Mouse (Mus musculus): Measurements from ENCODE around the gene Kdm2b. TPM values are rescaled to one million over a fixed set of nuclear protein-coding genes. Genes with fewer than 3 reads are reported as not detected.

Kdm2b gene
- polyA plus RNA-seq, 1 experiment: 50.9 TPM

DNA sequence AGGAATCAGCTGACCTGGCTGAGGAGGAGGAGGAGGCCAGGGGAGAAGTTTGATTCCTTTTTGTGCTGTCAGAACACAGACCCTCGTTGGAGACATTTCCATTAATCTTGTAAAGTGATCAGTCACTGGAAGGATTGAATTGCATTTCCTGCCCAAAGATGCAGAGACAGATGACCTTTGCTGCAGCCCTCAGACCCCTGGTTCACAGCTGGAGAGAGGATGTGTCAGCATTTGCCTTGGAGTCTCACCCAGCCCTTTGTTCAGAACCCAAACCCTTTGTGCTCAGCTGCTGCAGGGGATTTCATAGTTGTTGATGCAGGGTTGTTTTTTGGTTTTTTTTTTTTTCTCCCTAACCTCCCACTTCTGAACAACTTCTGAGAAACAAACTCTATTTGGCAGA lies 5.3 kb upstream of the Kdm2b start:
- no peaks in the 10 kb centered on the region for H3K36me3 ChIP-seq (ENCODE audit: control insufficient read depth, insufficient read depth, low read length)
- H3K4me1 ChIP-seq (ENCODE audit: control insufficient read depth, insufficient read depth, low read length): peaks cover 8% of the 10 kb centered on the region
- no peak overlapping the region for H3K4me3 ChIP-seq (ENCODE audit: control insufficient read depth, low read depth, low read length)
- TF ChIP-seq POLR2A (IDR thresholded peaks at IDR 0.05; ENCODE audit: control insufficient read depth, low read depth, low read length) (no peak), CTCF (IDR thresholded peaks at IDR 0.05; ENCODE audit: control insufficient read depth, insufficient read depth, insufficient replicate concordance, low read depth, low read length) (no peak)
- no peaks in the 10 kb centered on the region for H3K27me3 ChIP-seq (ENCODE audit: control insufficient read depth, insufficient read depth, low read length)
- H3K27ac ChIP-seq (ENCODE audit: control insufficient read depth, insufficient read depth, low read depth, low read length): no peak overlapping the region

DNA sequence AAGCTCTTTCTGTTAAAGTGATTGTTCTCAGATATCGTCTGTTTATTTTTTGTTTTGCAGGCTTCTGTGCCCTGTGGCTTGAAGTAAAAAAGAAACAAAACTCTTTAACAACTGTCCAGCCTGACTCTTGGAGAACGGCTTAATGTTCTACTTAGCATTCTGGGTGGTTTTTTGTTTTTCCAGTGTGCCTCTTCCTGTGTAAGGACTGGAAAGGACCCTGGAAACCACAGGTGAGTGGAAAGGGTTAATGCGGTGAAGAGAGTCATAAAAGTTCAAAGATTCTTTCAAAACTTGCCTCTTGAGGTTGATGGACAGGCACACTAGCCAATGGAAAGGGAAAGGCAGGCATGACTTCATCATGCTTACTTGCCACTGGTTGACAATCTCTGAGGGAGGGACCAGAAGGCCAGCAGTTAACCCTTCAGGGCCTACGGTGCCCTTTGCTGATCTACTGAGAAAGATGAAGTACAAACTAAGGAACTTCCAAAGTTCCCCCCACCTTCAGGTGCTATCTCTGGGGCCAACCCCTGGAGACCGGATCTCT lies 4.8 kb upstream of the Kdm2b start:
- H3K4me1 ChIP-seq (ENCODE audit: control insufficient read depth, insufficient read depth, low read length): peaks cover 8% of the 10 kb centered on the region
- no peak overlapping the region for H3K27ac ChIP-seq (ENCODE audit: control insufficient read depth, insufficient read depth, low read depth, low read length)
- no peak for TF ChIP-seq POLR2A (IDR thresholded peaks at IDR 0.05; ENCODE audit: control insufficient read depth, low read depth, low read length)
- H3K27me3 ChIP-seq (ENCODE audit: control insufficient read depth, insufficient read depth, low read length): no peaks in the 10 kb centered on the region
- H3K4me3 ChIP-seq (ENCODE audit: control insufficient read depth, low read depth, low read length): no peak overlapping the region
- no peaks in the 10 kb centered on the region for H3K36me3 ChIP-seq (ENCODE audit: control insufficient read depth, insufficient read depth, low read length)

DNA sequence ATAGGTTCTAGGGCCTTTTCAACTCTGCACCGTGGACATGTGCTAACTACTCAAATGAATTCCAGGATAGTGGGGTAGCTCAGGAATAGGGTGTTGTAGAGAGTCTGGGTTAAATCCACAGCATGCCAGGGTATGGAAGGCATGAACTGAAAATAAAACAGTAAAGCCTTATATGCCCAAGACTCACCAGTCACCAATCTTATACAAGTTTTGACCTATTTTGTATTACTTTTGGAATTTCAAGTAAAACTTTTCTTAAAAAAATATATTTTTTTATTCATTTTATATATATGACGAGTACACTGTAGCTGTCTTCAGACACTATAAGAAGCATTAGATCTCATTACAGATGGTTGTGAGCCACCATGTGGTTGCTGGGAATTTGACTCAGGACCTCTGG lies 4.2 kb upstream of the Kdm2b start:
- H3K36me3 ChIP-seq (ENCODE audit: control insufficient read depth, insufficient read depth, low read length): no peaks in the 10 kb centered on the region
- no peaks in the 10 kb centered on the region for H3K27me3 ChIP-seq (ENCODE audit: control insufficient read depth, insufficient read depth, low read length)
- TF ChIP-seq CTCF (IDR thresholded peaks at IDR 0.05; ENCODE audit: control insufficient read depth, insufficient read depth, insufficient replicate concordance, low read depth, low read length): no peak
- no peak for TF ChIP-seq POLR2A (IDR thresholded peaks at IDR 0.05; ENCODE audit: control insufficient read depth, low read depth, low read length)
- peaks cover 6% of the 10 kb centered on the region for H3K4me1 ChIP-seq (ENCODE audit: control insufficient read depth, insufficient read depth, low read length)
- no peak overlapping the region for H3K27ac ChIP-seq (ENCODE audit: control insufficient read depth, insufficient read depth, low read depth, low read length)
- H3K4me3 ChIP-seq (ENCODE audit: control insufficient read depth, low read depth, low read length): no peak overlapping the region

DNA sequence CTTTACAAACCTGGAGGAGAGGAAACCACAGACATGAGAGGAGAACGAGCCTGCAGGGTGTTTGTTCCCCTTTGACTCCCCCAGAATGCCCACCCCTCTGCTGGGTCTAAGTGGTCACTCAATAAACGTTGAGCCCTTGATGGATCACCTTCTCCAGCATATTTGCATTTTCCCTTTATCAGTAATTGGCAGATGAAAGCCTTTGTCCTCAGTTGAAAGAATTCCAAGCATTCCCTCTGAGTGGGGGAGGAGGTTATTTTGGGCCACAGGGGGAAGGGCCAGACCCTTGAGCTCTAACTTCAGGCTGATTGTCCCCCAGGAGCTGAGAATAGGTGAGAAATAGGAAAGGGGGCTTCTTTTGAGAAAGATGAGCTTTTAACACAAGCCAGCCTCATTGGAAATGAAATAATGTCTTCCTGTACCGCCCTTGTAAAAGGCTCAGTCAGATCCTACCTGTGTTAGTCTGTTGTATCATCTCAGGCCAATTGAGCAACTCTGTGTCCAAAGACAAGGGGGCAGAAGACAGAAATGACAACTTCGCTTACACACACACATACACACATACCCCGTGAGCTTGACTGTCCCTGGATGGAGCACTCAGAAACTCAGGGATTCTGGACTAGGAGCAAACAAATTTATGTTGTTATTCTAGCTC lies 1.9 kb upstream of the Kdm2b start:
- no peak overlapping the region for H3K27ac ChIP-seq (ENCODE audit: control insufficient read depth, insufficient read depth, low read depth, low read length)
- TF ChIP-seq CTCF (IDR thresholded peaks at IDR 0.05; ENCODE audit: control insufficient read depth, insufficient read depth, insufficient replicate concordance, low read depth, low read length) (no peak), POLR2A (IDR thresholded peaks at IDR 0.05; ENCODE audit: control insufficient read depth, low read depth, low read length) (no peak)
- H3K36me3 ChIP-seq (ENCODE audit: control insufficient read depth, insufficient read depth, low read length): no peaks in the 10 kb centered on the region
- H3K27me3 ChIP-seq (ENCODE audit: control insufficient read depth, insufficient read depth, low read length): peaks cover 6% of the 10 kb centered on the region
- peaks cover 7% of the 10 kb centered on the region; the same call in 1 of the 2 replicates for H3K4me1 ChIP-seq (ENCODE audit: control insufficient read depth, insufficient read depth, low read length)
- peak overlapping the region; percentile 74 for H3K4me3 ChIP-seq (ENCODE audit: control insufficient read depth, low read depth, low read length)

DNA sequence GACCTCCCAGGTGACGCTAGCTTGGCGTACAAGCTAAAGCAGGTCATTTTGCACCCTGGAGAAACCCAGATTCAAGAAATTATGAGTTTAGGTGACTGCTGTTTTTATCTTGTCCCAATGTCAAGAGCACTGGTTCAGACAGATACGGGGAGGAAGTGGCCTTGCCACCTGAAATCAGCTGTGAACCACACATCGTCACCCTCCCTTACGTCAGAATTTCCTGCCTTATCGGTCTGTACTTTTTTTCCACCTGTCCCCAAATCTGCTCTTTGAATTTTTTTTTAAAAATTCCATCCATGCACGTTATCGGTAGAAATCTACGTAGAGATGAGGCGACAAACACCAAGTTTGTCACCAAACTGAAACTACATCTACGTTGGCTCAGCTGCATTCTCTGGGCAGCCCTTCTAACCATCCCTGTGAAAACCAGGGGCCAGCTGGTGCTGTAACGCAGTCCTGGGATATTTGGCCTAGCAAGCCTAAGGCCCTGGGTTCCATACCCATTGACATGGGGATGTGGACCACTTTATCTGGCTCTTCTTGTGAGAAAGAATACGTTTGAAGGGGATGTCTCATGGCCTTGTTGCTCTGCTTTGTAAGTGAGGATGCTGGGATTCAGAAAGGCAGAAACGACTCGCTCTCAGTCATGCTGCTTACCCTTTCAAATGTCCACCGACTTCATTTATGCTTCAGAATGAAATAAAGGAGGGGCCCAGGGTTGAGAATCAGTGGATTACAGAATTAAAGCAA lies 963 bp upstream of the Kdm2b start:
- Histone ChIP-seq H3K4me3 (ENCODE audit: control insufficient read depth, low read depth, low read length) (peak overlapping the region; percentile 74), H3K36me3 (ENCODE audit: control insufficient read depth, insufficient read depth, low read length) (no peaks in the 10 kb centered on the region), H3K27ac (ENCODE audit: control insufficient read depth, insufficient read depth, low read depth, low read length) (no peak overlapping the region), H3K27me3 (ENCODE audit: control insufficient read depth, insufficient read depth, low read length) (peaks cover 6% of the 10 kb centered on the region), H3K4me1 (ENCODE audit: control insufficient read depth, insufficient read depth, low read length) (peaks cover 7% of the 10 kb centered on the region; the same call in 1 of the 2 replicates)
- no peak for TF ChIP-seq CTCF (IDR thresholded peaks at IDR 0.05; ENCODE audit: control insufficient read depth, insufficient read depth, insufficient replicate concordance, low read depth, low read length)
- TF ChIP-seq POLR2A (IDR thresholded peaks at IDR 0.05; ENCODE audit: control insufficient read depth, low read depth, low read length): no peak

DNA sequence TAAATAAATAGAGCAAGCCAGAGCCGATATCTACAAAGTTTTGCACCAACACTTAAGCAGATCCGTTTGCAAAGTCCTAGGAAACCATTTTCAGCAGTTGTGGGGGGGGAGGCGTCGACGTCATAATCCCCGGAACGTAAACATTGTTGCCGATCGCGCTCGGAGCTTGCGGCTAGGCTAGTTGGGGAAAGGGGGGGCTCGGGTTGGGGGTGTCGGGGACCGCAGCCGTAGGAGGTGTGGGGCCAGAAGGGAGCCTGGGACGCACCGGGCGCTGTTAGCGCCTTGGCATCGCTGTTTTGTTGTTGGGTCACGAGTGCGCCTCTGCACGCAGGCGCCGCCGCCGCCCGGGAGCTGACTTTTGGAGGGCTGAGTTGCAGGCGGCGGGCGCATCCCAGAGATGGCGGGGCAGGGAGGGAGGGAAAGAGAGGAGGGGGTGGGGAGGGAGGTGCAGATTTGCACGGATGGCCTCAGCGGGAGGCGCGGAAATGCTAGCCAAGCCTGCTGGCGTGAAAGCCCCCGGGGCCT lies 560 bp downstream of the Kdm2b start:
- no peak for TF ChIP-seq CTCF (IDR thresholded peaks at IDR 0.05; ENCODE audit: control insufficient read depth, insufficient read depth, insufficient replicate concordance, low read depth, low read length)
- TF ChIP-seq POLR2A (IDR thresholded peaks at IDR 0.05; ENCODE audit: control insufficient read depth, low read depth, low read length): peak; percentile 60; the same call in 1 of the 2 replicates
- Histone ChIP-seq H3K27ac (ENCODE audit: control insufficient read depth, insufficient read depth, low read depth, low read length) (no peak overlapping the region), H3K4me3 (ENCODE audit: control insufficient read depth, low read depth, low read length) (peak overlapping the region; percentile 74), H3K36me3 (ENCODE audit: control insufficient read depth, insufficient read depth, low read length) (no peaks in the 10 kb centered on the region), H3K27me3 (ENCODE audit: control insufficient read depth, insufficient read depth, low read length) (peaks cover 6% of the 10 kb centered on the region), H3K4me1 (ENCODE audit: control insufficient read depth, insufficient read depth, low read length) (peaks cover 7% of the 10 kb centered on the region; the same call in 1 of the 2 replicates)
